Mouse (Mus musculus): ENCODE data around the gene Phf10. TPM values are rescaled to one million over a fixed set of nuclear protein-coding genes. Genes with fewer than 3 reads are reported as not detected.
A peak's percentile ranks its signal among the peaks of the same experiment; 100 is the strongest.
"Not testable (repeated sequence)": the region's sequence is repeated elsewhere in the genome, so short reads cannot be mapped to it uniquely, and the experiment has no call there.

The Phf10 gene
- polyA plus RNA-seq (2015; fragmentation: Nextera tagmentation; extraction: Ambion mirVana): 29.5 and 31.3 TPM in 2 replicates

- peak within 1 kb of the TSS; percentile 62 for H3K4me3 ChIP-seq (ENCODE audit: low read depth, low read length)
- peak within 1 kb of the TSS; percentile 71 for H3K27ac ChIP-seq (replicated peaks)
- under 1% methylated on average over 43 of the region's 100 CpGs for WGBS
- H3K27me3 ChIP-seq (ENCODE audit: control insufficient read depth, insufficient read depth, low read length); H3K4me1 ChIP-seq (replicated peaks; ENCODE audit: control insufficient read depth, insufficient read depth); H3K9me3 ChIP-seq (ENCODE audit: control insufficient read depth, low read length); H3K36me3 ChIP-seq (ENCODE audit: control insufficient read depth, insufficient read depth, low read length): not testable (repeated sequence)
- ATAC-seq (ENCODE audit: low FRiP score, low TSS enrichment) (peak; percentile 86), DNase-seq (ENCODE audit: low spot score) (peak; percentile 58)
- peak within 1 kb of the TSS; percentile 88 for H3K4me2 ChIP-seq (replicated peaks; ENCODE audit: low read depth)
- H3K9ac ChIP-seq (ENCODE audit: low read length): peak within 1 kb of the TSS; percentile 72
Observed at GRCm38 (mm10) chr17:14960951-14961556, at the start of gene Phf10. Phf10 (minus strand) TSS chr17:14961273.

- not testable (repeated sequence) for H3K9ac ChIP-seq (ENCODE audit: low read length); H3K36me3 ChIP-seq (ENCODE audit: control insufficient read depth, insufficient read depth, low read length); H3K4me3 ChIP-seq (ENCODE audit: low read depth, low read length); H3K27ac ChIP-seq (replicated peaks); H3K27me3 ChIP-seq (ENCODE audit: control insufficient read depth, insufficient read depth, low read length); DNase-seq (ENCODE audit: low spot score); H3K9me3 ChIP-seq (ENCODE audit: control insufficient read depth, low read length); H3K4me1 ChIP-seq (replicated peaks; ENCODE audit: control insufficient read depth, insufficient read depth); H3K4me2 ChIP-seq (replicated peaks; ENCODE audit: low read depth)
- no CpG with 5 or more reads among the region's 60 CpGs for WGBS
- peak; percentile 98 for ATAC-seq (ENCODE audit: low FRiP score, low TSS enrichment)
Observed at GRCm38 (mm10) chr17:15009706-15010413, 48.8 kb upstream of the Phf10 start, which contains the start of gene Gm3435. Gm3435 (plus strand) TSS chr17:15010176.

DNA sequence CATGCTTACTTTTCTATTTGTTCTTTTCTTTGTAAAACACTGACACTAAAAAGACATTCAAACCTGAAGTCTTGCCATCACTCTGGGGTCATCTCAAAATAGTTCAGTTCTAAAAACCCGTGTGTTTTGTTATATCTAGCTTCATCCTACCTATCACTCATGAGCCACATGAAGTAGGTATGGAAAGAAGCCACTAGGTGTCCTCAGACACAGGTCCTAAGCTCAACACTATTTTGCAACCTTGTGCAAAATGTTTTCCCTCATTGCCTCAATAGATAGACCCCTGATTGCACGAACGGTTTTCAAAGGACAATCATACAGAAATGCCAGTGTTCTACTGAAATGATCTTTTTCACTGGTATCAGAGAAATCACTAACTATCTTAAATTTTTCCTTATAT lies 48.0 kb upstream of the Phf10 start:
- ATAC-seq (ENCODE audit: low FRiP score, low TSS enrichment); H3K27me3 ChIP-seq (ENCODE audit: control insufficient read depth, insufficient read depth, low read length); H3K4me3 ChIP-seq (ENCODE audit: low read depth, low read length); H3K9ac ChIP-seq (ENCODE audit: low read length); H3K27ac ChIP-seq (replicated peaks); H3K9me3 ChIP-seq (ENCODE audit: control insufficient read depth, low read length); H3K4me2 ChIP-seq (replicated peaks; ENCODE audit: low read depth); DNase-seq (ENCODE audit: low spot score); H3K4me1 ChIP-seq (replicated peaks; ENCODE audit: control insufficient read depth, insufficient read depth); H3K36me3 ChIP-seq (ENCODE audit: control insufficient read depth, insufficient read depth, low read length): not testable (repeated sequence)
- WGBS: no CpG with 5 or more reads among the region's 3 CpGs

DNA sequence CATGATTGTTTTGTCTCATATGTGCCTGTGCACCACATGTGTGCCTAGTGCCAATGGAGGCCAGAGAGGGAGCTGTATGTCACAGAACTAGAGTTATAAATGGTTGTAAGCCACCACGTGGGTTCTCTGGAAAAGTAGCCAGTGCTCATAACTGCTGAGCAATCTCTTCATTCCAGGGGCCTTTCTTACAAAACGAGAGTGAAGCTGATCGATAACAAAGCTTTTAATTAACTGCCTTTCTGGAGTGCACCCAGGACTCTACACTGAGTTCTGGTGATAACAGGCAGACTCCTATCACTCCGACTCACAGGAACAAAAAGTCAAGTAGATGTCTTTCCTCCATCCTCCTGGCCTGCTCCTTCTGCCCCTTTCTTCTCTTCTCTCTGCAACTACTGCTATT lies 39.0 kb upstream of the Phf10 start:
- H3K9ac ChIP-seq (ENCODE audit: low read length); H3K27me3 ChIP-seq (ENCODE audit: control insufficient read depth, insufficient read depth, low read length); ATAC-seq (ENCODE audit: low FRiP score, low TSS enrichment); H3K27ac ChIP-seq (replicated peaks); H3K36me3 ChIP-seq (ENCODE audit: control insufficient read depth, insufficient read depth, low read length); H3K4me3 ChIP-seq (ENCODE audit: low read depth, low read length); H3K4me1 ChIP-seq (replicated peaks; ENCODE audit: control insufficient read depth, insufficient read depth); H3K9me3 ChIP-seq (ENCODE audit: control insufficient read depth, low read length); DNase-seq (ENCODE audit: low spot score); H3K4me2 ChIP-seq (replicated peaks; ENCODE audit: low read depth): not testable (repeated sequence)
- no CpG with 5 or more reads among the region's 4 CpGs for WGBS

- not testable (repeated sequence) for H3K4me2 ChIP-seq (replicated peaks; ENCODE audit: low read depth); ATAC-seq (ENCODE audit: low FRiP score, low TSS enrichment); H3K27me3 ChIP-seq (ENCODE audit: control insufficient read depth, insufficient read depth, low read length); H3K4me1 ChIP-seq (replicated peaks; ENCODE audit: control insufficient read depth, insufficient read depth); DNase-seq (ENCODE audit: low spot score); H3K27ac ChIP-seq (replicated peaks); H3K36me3 ChIP-seq (ENCODE audit: control insufficient read depth, insufficient read depth, low read length); H3K9ac ChIP-seq (ENCODE audit: low read length); H3K4me3 ChIP-seq (ENCODE audit: low read depth, low read length); H3K9me3 ChIP-seq (ENCODE audit: control insufficient read depth, low read length)
- WGBS: no CpG with 5 or more reads among the region's 5 CpGs
Observed at GRCm38 (mm10) chr17:14994140-14994539, 33.1 kb upstream of the Phf10 start.

- H3K9me3 ChIP-seq (ENCODE audit: control insufficient read depth, low read length); H3K4me3 ChIP-seq (ENCODE audit: low read depth, low read length); H3K9ac ChIP-seq (ENCODE audit: low read length); H3K36me3 ChIP-seq (ENCODE audit: control insufficient read depth, insufficient read depth, low read length); H3K4me2 ChIP-seq (replicated peaks; ENCODE audit: low read depth); H3K27ac ChIP-seq (replicated peaks); H3K27me3 ChIP-seq (ENCODE audit: control insufficient read depth, insufficient read depth, low read length); DNase-seq (ENCODE audit: low spot score); H3K4me1 ChIP-seq (replicated peaks; ENCODE audit: control insufficient read depth, insufficient read depth): not testable (repeated sequence)
- no CpG with 5 or more reads among the region's 47 CpGs for WGBS
- ATAC-seq (ENCODE audit: low FRiP score, low TSS enrichment): peak; percentile 70
Observed at GRCm38 (mm10) chr17:14993139-14993832, 32.2 kb upstream of the Phf10 start.

DNA sequence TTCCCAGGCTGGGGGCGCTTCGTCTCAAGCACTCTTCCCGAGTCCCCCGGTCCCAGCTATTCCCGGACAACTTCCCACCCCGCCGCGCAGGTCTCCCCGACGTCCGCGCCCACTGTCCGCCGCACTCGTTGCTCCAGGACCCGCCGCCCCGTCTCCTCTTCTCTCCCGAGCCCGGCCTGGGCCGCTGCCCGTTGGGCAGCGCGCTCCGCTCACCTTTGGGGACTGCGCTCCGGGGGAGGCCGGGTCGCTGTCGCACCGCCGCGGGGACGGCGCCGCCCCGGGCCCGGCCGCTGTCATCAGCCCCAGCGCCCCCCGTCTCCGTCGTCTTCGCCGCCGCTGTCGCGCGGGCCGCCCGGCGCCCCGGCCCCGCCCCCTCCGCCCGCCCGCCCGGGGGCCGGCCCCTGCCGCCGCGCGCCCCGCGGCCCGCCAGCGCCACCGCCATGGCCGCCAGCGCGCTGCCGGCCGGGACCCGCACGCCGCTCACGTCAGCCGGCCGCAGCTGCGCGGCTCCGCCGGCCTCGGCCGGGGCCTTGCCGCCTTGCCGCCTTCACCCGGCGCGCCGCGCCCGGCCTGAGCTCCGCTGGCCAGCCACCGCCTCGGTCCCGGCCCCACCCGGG lies 31.6 kb upstream of the Phf10 start:
- not testable (repeated sequence) for H3K36me3 ChIP-seq (ENCODE audit: control insufficient read depth, insufficient read depth, low read length); H3K4me3 ChIP-seq (ENCODE audit: low read depth, low read length); H3K27ac ChIP-seq (replicated peaks); H3K9ac ChIP-seq (ENCODE audit: low read length); H3K4me2 ChIP-seq (replicated peaks; ENCODE audit: low read depth); H3K27me3 ChIP-seq (ENCODE audit: control insufficient read depth, insufficient read depth, low read length); H3K4me1 ChIP-seq (replicated peaks; ENCODE audit: control insufficient read depth, insufficient read depth); DNase-seq (ENCODE audit: low spot score); H3K9me3 ChIP-seq (ENCODE audit: control insufficient read depth, low read length)
- ATAC-seq (ENCODE audit: low FRiP score, low TSS enrichment): peak; percentile 84
- WGBS: no CpG with 5 or more reads among the region's 98 CpGs

DNA sequence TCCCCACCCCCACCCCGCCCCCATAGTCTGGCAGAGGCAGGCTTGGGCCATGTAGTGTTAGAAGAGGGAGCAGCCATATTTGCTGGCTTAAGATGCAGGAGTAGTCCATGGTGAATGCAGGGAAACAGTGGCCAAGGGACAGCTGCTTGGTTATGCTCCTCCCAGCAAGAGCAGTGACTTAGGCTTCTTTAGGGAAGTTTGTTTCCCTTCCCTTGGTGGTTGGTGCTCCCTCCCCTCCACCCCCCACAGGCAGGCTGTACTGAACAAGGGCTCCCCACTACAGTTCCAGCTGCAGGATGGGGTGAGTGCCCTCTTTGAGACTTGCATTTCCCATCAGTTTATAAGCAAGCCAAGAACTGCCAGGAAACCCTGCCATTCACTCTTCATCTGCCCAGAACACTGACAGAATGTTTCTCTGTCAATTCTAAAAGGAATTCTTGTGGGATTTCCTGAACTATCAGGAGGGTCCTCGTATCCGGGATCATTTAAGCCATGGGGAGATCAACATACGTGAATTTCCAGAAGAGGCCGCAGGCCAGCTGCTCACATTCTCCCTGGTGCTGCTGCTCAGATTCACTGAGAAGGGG lies 29.1 kb upstream of the Phf10 start:
- not testable (repeated sequence) for H3K27ac ChIP-seq (replicated peaks); H3K4me1 ChIP-seq (replicated peaks; ENCODE audit: control insufficient read depth, insufficient read depth); H3K36me3 ChIP-seq (ENCODE audit: control insufficient read depth, insufficient read depth, low read length); DNase-seq (ENCODE audit: low spot score); H3K4me3 ChIP-seq (ENCODE audit: low read depth, low read length); H3K9me3 ChIP-seq (ENCODE audit: control insufficient read depth, low read length); H3K27me3 ChIP-seq (ENCODE audit: control insufficient read depth, insufficient read depth, low read length); H3K9ac ChIP-seq (ENCODE audit: low read length); ATAC-seq (ENCODE audit: low FRiP score, low TSS enrichment); H3K4me2 ChIP-seq (replicated peaks; ENCODE audit: low read depth)
- 79% methylated on average over 4 of the region's 5 CpGs for WGBS

All from stomach, postnatal 0 days (tissue).